Mouse (Mus musculus) right cerebral cortex, postnatal 14 days (tissue): ENCODE results near the gene Rab11fip2.

ENCODE experiments used
- DNase-seq: peaks from one replicate; pipeline ENCODE4 v3.0.0; 2022

The Rab11fip2 gene

GRCm38 (mm10) chr19:59943322-59943871 is at the start of gene Rab11fip2:
Rab11fip2 (minus strand) TSS chr19:59943654.
- peak; percentile 90 for DNase-seq

DNA sequence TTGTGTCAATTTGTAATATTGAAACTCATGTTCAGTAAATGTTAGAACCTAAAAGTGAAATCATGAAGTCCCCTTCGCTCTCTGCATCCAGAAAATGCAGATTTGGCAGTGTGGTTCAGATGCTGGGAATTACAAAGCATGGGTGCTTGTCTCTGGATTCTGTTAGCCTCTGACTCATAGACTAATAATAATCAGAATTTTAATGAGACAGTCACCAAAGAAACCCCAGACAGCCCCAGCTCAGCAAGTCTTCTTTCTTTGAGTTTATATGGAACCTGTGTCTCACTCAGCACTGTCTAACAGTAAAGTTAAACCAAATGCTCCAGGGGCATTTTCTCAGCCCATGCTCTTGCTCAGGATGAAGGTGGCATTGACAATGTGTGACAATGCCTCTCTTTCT is 38.1 kb upstream of the Rab11fip2 start:
- no peak for DNase-seq

- no peak for DNase-seq
These were observed 11.5 kb upstream of the Rab11fip2 start for GRCm38 (mm10) chr19:59954936-59955335.

- no peak for DNase-seq
These were observed 6.3 kb upstream of the Rab11fip2 start for GRCm38 (mm10) chr19:59949731-59950130.

GRCm38 (mm10) chr19:59942716-59943321 is 635 bp downstream of the Rab11fip2 start:
- no peak for DNase-seq

GRCm38 (mm10) chr19:59939711-59940110 is 3.7 kb downstream of the Rab11fip2 start:
- no peak for DNase-seq

- DNase-seq, result no peak
These were observed 11.4 kb downstream of the Rab11fip2 start for GRCm38 (mm10) chr19:59932085-59932484.

- DNase-seq, result no peak
These were observed 14.8 kb downstream of the Rab11fip2 start for GRCm38 (mm10) chr19:59928672-59929071.

GRCm38 (mm10) chr19:59926125-59926524 is 17.3 kb downstream of the Rab11fip2 start:
- no peak for DNase-seq

DNA sequence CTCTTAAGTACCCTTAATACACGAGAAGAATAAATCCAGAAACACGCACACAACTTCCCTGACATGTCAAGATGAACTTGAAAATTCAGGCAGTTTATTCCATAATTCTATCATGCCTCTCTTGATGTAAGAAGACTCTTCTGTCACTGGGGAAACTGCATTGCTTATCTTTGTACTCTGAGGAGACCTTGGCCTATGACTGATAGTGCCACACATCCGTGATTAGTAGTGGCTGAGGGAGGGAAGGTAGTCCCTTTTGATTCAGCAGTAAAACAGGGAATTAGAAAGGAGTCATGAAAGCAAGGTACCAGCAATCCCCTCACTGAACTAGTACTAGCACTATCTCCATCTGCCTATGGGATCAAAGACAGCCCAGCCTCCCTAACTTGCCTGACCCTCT is 22.6 kb downstream of the Rab11fip2 start:
- no peak for DNase-seq

GRCm38 (mm10) chr19:59917901-59918613 is 25.4 kb downstream of the Rab11fip2 start:
- DNase-seq, result no peak

DNA sequence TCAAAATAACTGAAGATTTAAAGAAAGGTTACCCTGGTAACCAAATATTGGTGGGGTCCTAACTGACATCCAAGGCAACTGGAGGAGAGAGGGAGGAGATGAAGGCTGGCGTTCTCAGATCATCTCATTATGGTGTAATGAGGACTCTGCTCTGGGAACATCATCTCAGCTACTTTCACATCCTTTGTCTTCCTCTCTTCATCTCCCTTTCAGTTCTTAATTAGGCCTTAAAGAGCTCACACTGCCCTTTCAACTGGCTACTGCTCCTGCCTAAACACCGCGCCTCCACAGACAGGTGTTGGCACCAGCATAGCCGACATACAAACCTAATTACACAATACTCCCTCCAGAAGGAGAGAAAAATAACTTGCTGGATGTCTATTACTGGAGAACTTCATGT is 31.9 kb downstream of the Rab11fip2 start:
- DNase-seq, result no peak

GRCm38 (mm10) chr19:59905296-59906081 is 38.0 kb downstream of the Rab11fip2 start:
- DNase-seq, result no peak

DNA sequence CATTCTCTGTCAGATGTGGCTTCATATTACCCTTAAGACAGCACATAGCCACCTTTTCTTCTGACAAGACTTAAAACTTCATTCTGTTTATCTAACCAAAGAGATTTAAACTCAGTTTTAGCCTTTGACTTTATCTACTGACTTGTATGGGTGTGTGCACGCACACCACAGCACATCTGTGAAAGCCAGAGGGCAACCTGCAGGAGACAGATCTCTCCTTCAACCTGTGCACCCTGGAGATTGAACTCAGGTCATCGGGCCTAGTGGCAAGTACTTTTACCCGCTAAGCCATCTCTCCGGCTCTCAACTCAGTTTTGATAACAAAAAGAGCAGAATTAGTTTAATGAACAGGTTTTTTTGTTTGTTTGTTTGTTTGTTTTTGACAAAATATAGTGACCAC is 43.5 kb downstream of the Rab11fip2 start:
- DNase-seq, result no peak

GRCm38 (mm10) chr19:59898301-59898700 is 45.2 kb downstream of the Rab11fip2 start:
- no peak for DNase-seq

DNA sequence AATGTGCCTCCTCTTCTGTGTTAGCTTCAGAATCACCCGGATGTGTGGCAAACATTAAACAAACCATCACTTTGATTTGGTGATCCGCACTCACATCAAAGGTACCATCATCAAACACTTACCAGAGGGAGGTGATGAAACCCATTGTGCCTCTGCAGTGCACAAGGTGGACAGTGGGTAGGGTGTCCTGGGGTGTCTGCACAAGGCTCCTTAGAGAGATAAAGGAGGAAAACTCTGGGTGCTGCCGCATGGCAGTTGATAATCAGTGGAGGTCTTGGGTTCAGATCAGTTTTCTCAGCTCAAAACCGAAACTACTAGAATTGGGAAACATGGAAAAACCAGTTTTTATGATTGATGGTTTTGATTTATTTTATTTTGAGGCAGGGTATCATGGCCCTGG is 54.1 kb downstream of the Rab11fip2 start:
- DNase-seq, result no peak

DNA sequence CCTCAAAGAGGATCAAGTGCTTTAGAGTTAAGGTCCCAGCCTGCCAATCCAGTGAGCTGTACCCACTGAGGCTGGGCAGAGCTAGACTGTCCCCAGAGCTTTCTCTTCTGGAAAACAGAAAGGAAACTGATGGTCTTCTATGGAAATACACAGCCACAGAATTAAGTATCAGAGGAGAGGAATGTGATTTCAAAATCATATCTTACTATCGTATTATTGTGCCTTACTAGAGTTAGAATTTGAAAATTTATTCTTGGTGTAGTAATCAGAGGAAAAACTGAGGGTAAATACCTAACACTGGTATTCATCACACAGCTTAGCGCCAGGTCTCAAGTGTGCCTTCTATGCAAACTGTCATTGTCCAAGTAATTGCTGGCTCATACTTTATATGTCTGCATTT is 54.6 kb downstream of the Rab11fip2 start:
- DNase-seq, result no peak

GRCm38 (mm10) chr19:59887866-59888265 is 55.6 kb downstream of the Rab11fip2 start:
- DNase-seq, result no peak

DNA sequence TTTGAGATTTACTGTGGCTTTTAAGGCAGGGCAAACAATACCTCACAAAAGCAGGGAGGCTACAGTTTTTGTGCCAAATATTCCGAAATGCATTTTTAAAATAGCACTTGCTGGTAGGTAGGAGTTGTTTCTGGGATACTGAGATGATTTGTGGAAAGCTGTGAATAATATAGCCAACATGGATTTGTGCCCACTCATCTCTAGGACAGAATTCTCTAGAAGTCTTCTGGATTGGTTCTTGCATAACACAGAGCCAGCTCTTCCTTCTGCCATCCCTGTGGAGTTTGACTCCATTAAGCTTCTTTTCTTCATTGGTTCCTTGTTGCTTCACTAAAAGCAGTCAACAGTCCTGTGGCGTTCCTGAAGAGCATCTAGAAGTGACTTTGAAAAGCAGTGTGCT is 58.2 kb downstream of the Rab11fip2 start:
- no peak for DNase-seq

GRCm38 (mm10) chr19:59877238-59877637 is 66.2 kb downstream of the Rab11fip2 start:
- no peak for DNase-seq

DNA sequence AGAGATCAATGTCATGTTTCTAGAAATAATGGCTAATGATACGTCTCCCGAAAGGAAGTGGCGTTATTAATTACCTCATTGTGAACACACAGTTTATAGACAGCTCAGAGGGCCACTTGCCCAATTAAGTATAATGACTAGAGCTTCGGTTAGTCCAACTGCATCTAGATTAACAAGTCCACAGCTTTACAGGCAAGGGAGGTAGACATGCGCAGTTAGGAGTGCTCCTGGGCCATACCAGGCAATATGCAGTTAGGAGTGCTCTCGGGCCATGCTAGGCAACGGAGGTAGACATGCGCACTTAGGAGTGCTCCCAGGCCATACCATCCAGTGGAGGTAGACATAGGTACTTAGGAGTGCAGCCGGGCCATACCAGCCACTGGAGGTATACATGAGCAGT is 76.8 kb downstream of the Rab11fip2 start:
- DNase-seq, result no peak

DNA sequence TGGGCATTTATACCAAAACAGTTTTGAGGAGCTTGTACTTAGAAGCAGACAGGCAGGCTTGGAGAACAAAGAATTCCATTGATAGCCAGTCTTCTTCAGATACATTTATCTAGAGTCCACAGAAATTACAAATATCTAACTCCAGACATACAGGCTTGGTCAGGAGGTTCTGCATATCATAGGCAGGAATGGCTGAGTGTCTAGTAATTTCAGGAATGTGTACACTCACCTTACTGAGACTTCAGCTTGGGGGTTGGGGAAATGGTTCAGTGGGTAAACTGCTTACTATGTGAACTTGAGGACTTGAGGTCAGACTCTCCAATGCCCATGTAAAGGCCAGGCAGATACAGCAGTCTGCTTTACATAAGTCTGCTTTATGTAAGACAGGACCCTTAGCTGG is 81.0 kb downstream of the Rab11fip2 start:
- DNase-seq, result no peak

- DNase-seq, result no peak
These were observed 82.7 kb downstream of the Rab11fip2 start for GRCm38 (mm10) chr19:59860799-59861198.

DNA sequence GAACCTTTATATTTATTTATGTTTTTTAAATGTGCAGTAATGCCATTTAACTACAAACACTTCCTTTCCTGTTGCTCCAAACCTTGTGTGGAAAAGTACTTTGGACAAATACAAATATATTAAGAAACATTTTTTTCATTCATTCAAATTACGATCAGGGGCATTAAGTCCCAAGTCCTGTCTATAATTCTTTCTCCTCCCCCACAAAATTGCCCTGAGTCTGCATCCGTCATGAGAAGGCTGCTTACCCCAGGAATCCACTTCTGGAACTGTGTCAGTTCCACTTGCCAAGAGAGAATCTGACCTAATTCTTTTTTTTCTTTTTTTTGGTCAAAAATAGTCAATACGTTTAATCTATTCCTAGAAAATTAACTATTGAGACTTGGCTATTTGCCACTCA is 90.4 kb downstream of the Rab11fip2 start:
- DNase-seq, result no peak
